Mouse (Mus musculus): ENCODE measurements around the gene Trmt1l.
"Not testable (repeated sequence)": the region's sequence is repeated elsewhere in the genome, so short reads cannot be mapped to it uniquely, and the experiment has no call there.

Gene Trmt1l

GRCm38 (mm10) chr1:151428263-151429221 is at the start of gene Trmt1l, which contains the start of gene Swt1:
Trmt1l (plus strand) TSS chr1:151428542.
Swt1 (minus strand) TSS chr1:151428455.
- peak; percentile 92 to 96 for DNase-seq

DNA sequence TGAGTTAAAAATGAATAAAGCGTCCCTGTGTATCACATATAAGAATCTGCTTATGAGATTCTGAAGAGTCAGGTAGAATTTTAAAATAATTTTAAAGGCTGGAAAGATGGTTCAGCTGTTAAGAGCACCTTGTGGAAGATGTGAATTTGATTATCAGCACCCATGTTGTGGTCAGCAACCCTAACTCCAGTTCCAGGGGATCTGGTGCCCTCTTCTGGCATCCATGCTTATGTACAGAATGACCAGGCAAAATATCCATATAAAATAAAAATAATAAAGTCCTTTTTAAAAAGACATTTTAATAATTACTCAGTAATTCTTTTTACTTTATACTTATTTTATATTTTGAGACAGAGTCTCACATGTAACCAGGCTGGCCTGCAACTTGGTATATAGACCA is 38.3 kb upstream of the Trmt1l start:
- DNase-seq = no peak

GRCm38 (mm10) chr1:151409827-151410226 is 18.5 kb upstream of the Trmt1l start:
- no peak for DNase-seq

GRCm38 (mm10) chr1:151422178-151422577 is 6.2 kb upstream of the Trmt1l start:
- no peak for DNase-seq

DNA sequence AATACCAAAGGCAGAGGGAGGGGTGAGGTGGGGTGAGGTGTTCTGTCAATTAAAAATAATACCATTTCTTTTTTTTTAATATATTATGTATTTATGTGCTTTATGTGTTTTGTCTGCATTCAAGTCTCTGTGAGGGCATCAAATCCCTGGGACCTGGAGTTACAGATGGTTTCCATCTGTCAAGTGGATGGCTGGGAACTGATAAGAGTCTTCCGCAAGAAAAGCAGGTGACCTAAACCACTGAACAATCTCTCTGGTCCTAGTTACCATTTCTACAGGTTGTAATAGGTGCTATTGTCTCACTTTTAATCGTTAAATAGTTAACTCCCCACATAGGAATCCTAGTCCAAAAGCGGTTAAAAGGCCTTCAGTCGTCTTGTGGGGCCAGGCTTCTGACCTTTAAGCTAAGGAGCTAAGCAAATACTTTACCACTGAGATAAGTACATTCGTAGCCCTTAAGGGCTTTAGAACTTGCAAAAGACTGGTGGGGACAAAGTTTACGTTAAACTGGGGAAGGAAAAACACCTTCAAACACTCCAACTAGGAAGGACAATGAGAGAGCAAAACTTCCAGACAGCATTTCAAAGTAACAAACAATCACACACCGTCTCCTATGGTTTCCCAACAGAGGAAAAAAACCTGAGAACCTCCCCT is 1.3 kb upstream of the Trmt1l start:
- no peak for DNase-seq

- DNase-seq = no peak
Measured at GRCm38 (mm10) chr1:151427888-151428262, 467 bp upstream of the Trmt1l start.

GRCm38 (mm10) chr1:151429316-151429715 is 974 bp downstream of the Trmt1l start:
- DNase-seq = no peak

DNA sequence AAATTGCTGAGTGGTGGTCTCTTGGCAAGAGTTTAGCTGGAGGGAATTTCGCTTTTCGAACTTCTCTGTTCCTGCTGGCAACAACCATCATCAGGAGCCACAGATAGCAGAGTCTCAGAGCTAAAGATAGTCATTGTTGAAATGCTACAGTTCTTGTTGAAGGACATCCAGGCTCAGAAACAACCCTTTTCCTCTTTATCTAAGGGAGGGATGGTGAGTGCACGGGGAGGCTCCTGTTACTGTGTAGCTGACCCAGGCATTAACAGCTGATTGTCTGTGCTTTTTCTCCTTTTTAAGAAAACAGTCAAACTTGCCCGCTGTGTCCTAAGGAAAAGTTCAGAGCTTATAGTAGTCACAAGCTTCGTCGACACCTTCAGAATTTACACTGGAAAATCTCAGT is 7.1 kb downstream of the Trmt1l start:
- DNase-seq = no peak

- DNase-seq = no peak
Measured at GRCm38 (mm10) chr1:151449866-151450265, 21.5 kb downstream of the Trmt1l start.

- no peak for DNase-seq
Measured at GRCm38 (mm10) chr1:151450851-151451250, 22.5 kb downstream of the Trmt1l start.

DNA sequence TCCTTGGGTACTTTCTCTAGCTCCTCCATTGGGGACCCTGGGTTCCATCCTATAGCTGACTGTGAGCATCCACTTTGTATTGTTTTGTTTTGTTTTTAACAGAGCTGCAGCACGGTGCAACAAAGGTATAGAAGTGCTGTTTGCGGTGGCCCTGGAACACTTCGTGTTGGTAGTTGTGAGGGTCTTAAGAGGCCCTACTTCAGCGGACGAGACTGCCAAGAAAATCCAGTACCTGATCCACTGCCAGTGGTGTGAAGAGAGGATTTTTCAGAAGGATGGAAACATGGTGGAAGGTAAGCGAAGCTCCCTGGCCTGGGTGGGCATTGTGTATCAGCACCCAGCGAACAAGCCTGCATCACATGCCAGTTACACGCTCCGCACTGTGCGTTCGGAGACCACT is 23.6 kb downstream of the Trmt1l start:
- no peak for DNase-seq

DNA sequence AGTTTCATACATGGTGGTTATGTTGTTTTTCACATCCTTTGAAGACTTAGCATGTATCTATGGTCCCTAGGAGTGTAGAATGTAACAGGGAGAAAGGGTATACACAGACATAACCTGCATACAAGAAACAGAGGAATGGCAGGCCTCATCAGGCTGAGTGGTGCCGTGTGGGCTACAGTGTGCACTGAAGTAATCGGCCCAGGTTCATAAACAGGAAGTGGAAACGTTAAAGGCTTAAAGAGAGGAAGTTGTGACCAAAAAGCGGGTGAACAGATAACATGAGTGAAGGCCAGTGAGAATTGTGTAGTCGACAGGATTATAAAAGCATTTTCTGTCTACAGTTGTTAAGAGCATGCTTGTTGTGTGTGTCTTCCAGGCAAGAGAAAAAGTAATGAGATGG is 28.7 kb downstream of the Trmt1l start:
- DNase-seq = no peak

DNA sequence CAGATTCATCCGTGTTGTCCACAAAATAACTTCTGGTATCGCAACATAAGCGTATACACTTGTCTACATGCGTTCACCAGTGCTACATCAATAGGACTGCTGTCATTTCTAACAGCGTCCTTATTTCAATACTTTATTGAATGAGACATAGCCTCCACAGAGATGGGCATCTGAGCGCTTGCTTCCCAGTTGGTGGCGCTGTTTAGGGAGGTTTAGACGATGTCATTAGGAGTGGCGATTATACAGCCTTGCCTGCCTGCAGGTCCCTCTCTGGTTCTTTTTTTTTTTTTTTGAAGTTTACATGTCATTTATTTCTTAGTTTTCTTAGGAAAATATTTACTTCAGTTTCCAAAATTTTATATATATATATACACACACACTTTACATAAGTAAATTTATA is 32.9 kb downstream of the Trmt1l start:
- DNase-seq = no peak

- no peak for DNase-seq
Measured at GRCm38 (mm10) chr1:151464914-151465313, 36.6 kb downstream of the Trmt1l start.

DNA sequence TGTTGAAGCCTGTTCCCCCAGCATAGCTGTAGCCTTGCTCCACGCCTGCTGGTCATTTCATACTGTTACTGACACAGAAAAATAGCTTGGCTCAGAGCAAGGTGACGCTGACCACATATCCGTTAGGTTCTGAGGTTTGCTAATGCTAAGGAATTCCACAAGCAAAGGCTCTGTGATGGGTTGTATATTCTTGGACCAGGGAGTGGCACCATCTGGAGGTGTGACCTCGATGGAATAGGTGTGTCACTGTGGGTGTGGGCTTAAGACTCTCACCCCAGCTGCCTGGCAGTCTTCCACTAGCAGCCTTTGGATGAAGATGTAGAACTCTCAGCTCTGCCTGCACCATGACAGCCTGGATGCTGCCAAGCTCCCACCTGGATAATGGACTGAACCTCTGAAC is 38.2 kb downstream of the Trmt1l start:
- no peak for DNase-seq

DNA sequence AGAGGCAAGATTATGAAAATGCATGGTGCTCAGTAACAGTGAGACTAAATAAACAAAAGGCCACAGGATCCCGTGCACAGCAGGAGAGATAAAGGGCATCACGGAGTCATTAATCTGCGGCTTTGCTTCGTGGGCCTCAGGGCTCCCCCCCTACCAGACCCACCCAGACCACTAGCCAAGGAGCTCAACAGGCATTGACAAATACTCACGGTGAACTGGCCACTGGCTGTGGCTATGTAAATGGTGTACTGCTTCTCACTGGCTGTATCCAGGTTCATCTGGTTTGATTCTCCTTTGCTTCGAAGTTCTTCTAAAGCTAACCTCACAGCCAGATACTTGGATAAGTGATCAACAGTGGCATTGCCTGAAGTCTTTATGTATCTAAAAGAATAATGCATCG is 43.1 kb downstream of the Trmt1l start:
- no peak for DNase-seq

DNA sequence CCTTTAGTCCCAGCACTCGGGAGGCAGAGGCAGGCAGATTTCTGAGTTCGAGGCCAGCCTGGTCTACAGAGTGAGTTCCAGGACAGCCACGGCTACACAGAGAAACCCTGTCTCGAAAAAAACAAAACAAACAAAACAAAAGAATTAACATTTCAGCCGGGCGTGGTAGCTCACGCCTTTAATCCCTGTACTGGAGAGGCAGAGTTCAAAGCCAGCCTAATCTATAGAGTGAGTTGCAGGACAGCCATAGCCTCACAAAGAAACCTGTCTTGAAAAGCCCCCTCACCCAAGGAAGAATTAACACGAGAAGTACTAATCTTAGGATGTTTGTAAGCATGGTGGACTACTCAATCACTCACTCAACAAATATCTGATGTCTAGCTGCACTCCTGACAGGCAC is 44.0 kb downstream of the Trmt1l start:
- DNase-seq = not testable (repeated sequence)

DNA sequence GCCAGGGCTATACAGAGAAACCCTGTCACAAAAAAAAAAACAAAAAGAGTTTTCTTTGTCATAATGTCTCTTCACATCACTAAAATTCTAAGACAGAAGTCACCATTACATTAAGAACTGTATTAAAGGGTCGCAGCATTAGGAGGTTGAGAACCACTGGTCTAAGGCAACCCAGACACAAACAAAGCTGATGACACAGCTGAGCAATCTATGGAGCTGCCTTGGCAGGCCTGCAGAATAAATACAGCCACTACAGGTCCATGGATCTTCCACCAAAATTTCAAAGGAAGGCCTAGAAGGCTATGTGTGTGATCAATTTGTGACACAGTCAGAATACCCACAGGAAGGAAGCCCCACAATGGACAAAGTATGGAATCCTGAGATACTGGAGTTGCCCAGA is 54.2 kb downstream of the Trmt1l start:
- no peak for DNase-seq

DNA sequence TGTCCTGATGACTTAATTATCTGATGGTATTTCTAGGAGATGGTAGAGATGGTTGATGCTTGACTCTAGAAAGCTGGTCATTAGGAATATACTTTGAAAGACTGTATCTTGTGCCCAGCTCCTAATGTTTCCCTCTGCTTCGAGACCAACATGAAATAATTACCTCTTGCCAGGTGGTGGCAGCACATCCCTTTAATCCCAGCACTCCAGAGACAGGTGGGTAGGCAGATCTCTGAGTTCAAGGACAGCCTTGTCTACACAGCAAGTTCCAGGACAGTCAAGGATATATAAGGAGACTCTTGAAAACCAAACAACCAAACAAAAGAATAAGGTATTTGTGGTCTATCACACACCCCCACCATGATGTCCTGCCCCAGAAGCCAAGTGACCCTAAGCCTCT is 55.2 kb downstream of the Trmt1l start:
- peak; percentile 25 to 37 for DNase-seq

GRCm38 (mm10) chr1:151484754-151485153 is 56.4 kb downstream of the Trmt1l start:
- no peak for DNase-seq

GRCm38 (mm10) chr1:151489806-151490205 is 61.5 kb downstream of the Trmt1l start:
- DNase-seq = peak; percentile 13 to 38

GRCm38 (mm10) chr1:151492419-151492818 is 64.1 kb downstream of the Trmt1l start:
- no peak for DNase-seq

DNA sequence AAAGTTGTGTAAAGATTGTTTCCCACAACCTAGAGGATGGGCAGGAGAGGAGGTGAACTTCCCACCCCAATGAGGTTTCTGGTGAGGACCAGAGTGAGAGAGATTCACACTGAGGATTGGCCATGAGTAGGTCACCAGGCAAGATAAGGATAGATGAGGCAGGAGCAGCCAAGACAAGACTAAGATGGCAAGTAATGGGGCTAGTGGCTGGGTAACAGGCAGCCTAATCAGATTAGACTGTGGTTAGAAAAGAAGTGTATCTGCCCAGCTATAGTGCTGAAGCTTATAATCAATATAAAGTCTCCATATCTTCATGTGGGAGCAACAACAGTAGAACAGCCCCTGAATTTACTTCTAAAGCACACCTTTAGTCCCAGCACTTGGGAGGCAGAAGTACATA is 65.5 kb downstream of the Trmt1l start:
- no peak for DNase-seq

- no peak for DNase-seq
Measured at GRCm38 (mm10) chr1:151494711-151495110, 66.4 kb downstream of the Trmt1l start.
